In the genomic region with DNA sequence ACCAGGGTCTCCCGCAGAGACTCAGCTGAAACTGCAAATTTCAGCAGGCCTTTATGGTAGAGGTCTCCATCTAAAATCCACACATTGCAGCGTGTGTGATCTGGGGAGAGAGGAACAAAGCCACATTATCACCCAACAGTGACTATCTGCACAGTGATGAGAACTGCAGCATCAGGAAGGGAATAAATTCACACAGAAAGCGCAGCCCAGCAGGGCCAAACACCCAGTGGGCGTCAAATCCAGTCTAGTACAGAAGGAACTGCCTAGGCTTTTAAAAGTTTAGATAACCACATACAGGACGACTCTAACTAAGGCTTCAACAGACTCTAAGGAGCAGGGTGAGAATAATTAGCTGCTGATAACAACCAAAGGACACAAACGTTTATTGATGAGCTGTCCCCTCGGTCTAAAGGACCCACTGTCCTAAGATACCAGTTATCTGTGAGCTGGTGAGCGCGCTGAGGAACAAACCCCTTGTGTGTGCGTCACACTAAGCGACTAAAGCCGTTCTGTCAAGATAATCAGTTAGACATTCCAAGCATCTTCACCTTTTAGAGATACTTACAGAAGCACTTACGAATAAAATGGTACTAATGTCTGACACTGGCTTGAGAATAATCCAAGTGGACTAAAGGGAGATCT, we compare ENCODE assay signal across 20 mouse cellular contexts. TPM values are rescaled to one million over a fixed set of nuclear protein-coding genes. Genes with fewer than 3 reads are reported as not detected.
DNase-seq lines count a peak whose midpoint lies in the region; TF ChIP-seq lines count a peak whose summit lies in the region.
"Had no signal": no experiment of that assay in that cellular context is flagged by ENCODE, and none has a peak within 500 bp of the region (broad histone marks: within the 10 kb centered on the region; RNA-seq: fewer than 3 reads in every experiment).

No protein-coding gene starts in this region.

- no peak overlapping the region for H3K4me3 ChIP-seq in cerebellum, adult 2 months (replicated peaks; ENCODE audit: insufficient read depth, low read depth, low read length)
- H3K4me3 ChIP-seq in gastrocnemius, adult 2 months: no peak overlapping the region
- peak overlapping the region; percentile 6; the same call in 1 of the 2 replicates for H3K4me3 ChIP-seq in layer of hippocampus, adult 2 months
- H3K4me3 ChIP-seq: embryonic facial prominence, embryonic 12.5 days; forebrain, embryonic 15.5 days; heart, embryonic 13.5 days; hindbrain, embryonic 12.5 days had no signal

- 89% methylated on average over 13 of the region's 13 CpGs for WGBS in cerebellum, adult 2 months

- no peaks in the 10 kb centered on the region for H3K27me3 ChIP-seq in cerebellum, adult 2 months (ENCODE audit: control insufficient read depth, insufficient read depth, low read length)
- H3K27me3 ChIP-seq: embryonic facial prominence, embryonic 12.5 days; forebrain, embryonic 15.5 days; heart, embryonic 13.5 days; hindbrain, embryonic 12.5 days had no signal

- peaks cover 28% of the 10 kb centered on the region for H3K4me1 ChIP-seq in cerebellum, adult 2 months (ENCODE audit: control insufficient read depth, insufficient read depth, low read length)

- intact Hi-C loops in gastrocnemius, adult 2 months (cut with DNase I): loop anchor here (5.0 kb wide), 2 partner anchors 135 to 185 kb away; partner anchors contain the start of gene Cklf

- no peak for TF ChIP-seq POLR2A in cerebellum, adult 2 months (IDR thresholded peaks at IDR 0.05; ENCODE audit: borderline replicate concordance, insufficient read depth, low read length)

- TF ChIP-seq CTCF in cerebellum, adult 2 months (IDR thresholded peaks at IDR 0.05; ENCODE audit: borderline replicate concordance, insufficient read depth, low read depth, low read length): no peak
- TF ChIP-seq CTCF in gastrocnemius, adult 2 months (IDR thresholded peaks at IDR 0.05): no peak
- TF ChIP-seq CTCF in layer of hippocampus, adult 2 months (conservative IDR thresholded peaks at IDR 0.05): no peak

- no peak for DNase-seq in cerebellum, adult 2 months
- DNase-seq in cerebellum, postnatal 25 days: no peak
- DNase-seq in gastrocnemius, adult 2 months: no peak
- no peak for DNase-seq in gastrocnemius, adult 8-10 months (ENCODE audit: low spot score in 2 of 2)
- no peak for DNase-seq in layer of hippocampus, adult 2 months (ENCODE audit: low spot score in 2 of 2)
- DNase-seq in layer of hippocampus, postnatal 10 days (ENCODE audit: low spot score in 2 of 2): no peak
- peak; percentile 60 for DNase-seq in right cerebral cortex, adult 18-20 months
- no peak for DNase-seq in right cerebral cortex, postnatal 4 days
- DNase-seq: adrenal gland, adult 8-10 months; adrenal gland, postnatal 36 days; B cell, adult 2 months; cerebellum, adult 11 months; cerebellum, postnatal 10 days; gastrocnemius, postnatal 14 days; heart, postnatal 36 days had no signal

- H3K27ac ChIP-seq in cerebellum, adult 2 months (ENCODE audit: insufficient read depth, low read length): peak overlapping the region; percentile 17; the same call in 1 of the 2 replicates
- H3K27ac ChIP-seq in gastrocnemius, adult 2 months: peak overlapping the region; percentile 81; the same call in 1 of the 2 replicates
- peak overlapping the region; percentile 89 for H3K27ac ChIP-seq in layer of hippocampus, adult 2 months
- H3K27ac ChIP-seq: embryonic facial prominence, embryonic 12.5 days; hindbrain, embryonic 12.5 days had no signal

RNA-seq across cellular contexts. Expression of gene Dync1li2, which starts 5.2 kb away (rescaled TPM):
- polyA plus RNA-seq in cerebellum, adult 2 months (2012; rRNA removed): 174 and 191 TPM in 2 replicates
- 100 to 1,000 TPM in 1 of 2 experiments, 10 to 100 TPM in 1; 99.8 to 100 TPM for total RNA-seq in gastrocnemius, adult 2 months (2021)
- 100 to 1,000 TPM in 1 of 4 experiments, 10 to 100 TPM in 3; 63.1 to 122 (median 75.8) TPM for total RNA-seq in gastrocnemius, adult 8-10 months (2022)
- 100 to 1,000 TPM; 272 to 275 TPM for total RNA-seq in layer of hippocampus, adult 2 months (2021)
- total RNA-seq in layer of hippocampus, postnatal 10 days (2021): 100 to 1,000 TPM; 231 to 241 TPM

RNA-seq across cellular contexts. Expression of gene Cmtm4, which starts 42.0 kb away (rescaled TPM):
- polyA plus RNA-seq in cerebellum, adult 2 months (2012; rRNA removed): 31.1 and 33.3 TPM in 2 replicates
- total RNA-seq in gastrocnemius, adult 2 months (2021): 1 to 10 TPM; 3.9 to 5.7 TPM
- total RNA-seq in gastrocnemius, adult 8-10 months (2022): 1 to 10 TPM; 4.0 to 4.9 (median 4.7) TPM
- total RNA-seq in layer of hippocampus, adult 2 months (2021): 10 to 100 TPM; 59.9 to 62.3 TPM
- total RNA-seq in layer of hippocampus, postnatal 10 days (2021): 10 to 100 TPM; 56.2 to 60.2 TPM
- polyA plus RNA-seq: G1E had no signal

Comparison
In these comparisons a context has a peak if more than half of its experiments do, and no peak if none do; other contexts are left out.
1. H3K27ac ChIP-seq: peak in every context shown above with its lines; median percentile 89 in layer of hippocampus, adult 2 months; 81 in gastrocnemius, adult 2 months; 17 in cerebellum, adult 2 months.
2. RNA of gene Cmtm4, which starts 42.0 kb away (total RNA-seq): 59.9 to 62.3 TPM in layer of hippocampus, adult 2 months and 56.2 to 60.2 TPM in layer of hippocampus, postnatal 10 days; 3.9 to 5.7 TPM in gastrocnemius, adult 2 months and 4.0 to 4.9 TPM in gastrocnemius, adult 8-10 months; every median in the first group is over 4 times any median in the second.